Mouse (Mus musculus): ENCODE results near the gene Slc9a6.

- no peak for TF ChIP-seq USF1 (IDR thresholded peaks at IDR 0.05; ENCODE audit: low read depth)
- no peak for TF ChIP-seq E2F4 (IDR thresholded peaks at IDR 0.05; ENCODE audit: insufficient read depth)
- no peak for TF ChIP-seq POLR2A (IDR thresholded peaks at IDR 0.05; ENCODE audit: insufficient read length, low read depth)
- TF ChIP-seq CEBPB (IDR thresholded peaks at IDR 0.05; ENCODE audit: insufficient read depth, poor library complexity, severe bottlenecking) = no peak
- no peak for TF ChIP-seq MAX (IDR thresholded peaks at IDR 0.05; ENCODE audit: low read depth)
- no peak for TF ChIP-seq MYOG (IDR thresholded peaks at IDR 0.05; ENCODE audit: control insufficient read depth in 1 of 3, insufficient read depth in 1 of 3, insufficient read length in 2 of 3, low read depth in 2 of 3)
- TF ChIP-seq TCF12 (IDR thresholded peaks at IDR 0.05; ENCODE audit: insufficient read depth, poor library complexity, severe bottlenecking) = no peak
- TF ChIP-seq SRF (IDR thresholded peaks at IDR 0.05; ENCODE audit: control insufficient read depth, insufficient read length, low read depth) = no peak
- TF ChIP-seq POLR2AphosphoS2 (IDR thresholded peaks at IDR 0.05; ENCODE audit: insufficient read length, low read depth) = no peak
- no peak for TF ChIP-seq MYOD1 (IDR thresholded peaks at IDR 0.05; ENCODE audit: control insufficient read depth in 1 of 3, insufficient read length in 2 of 3, low read depth in 2 of 3)
- TF ChIP-seq TCF3 (IDR thresholded peaks at IDR 0.05; ENCODE audit: insufficient read length, low read depth) = no peak
These were observed 41.3 kb downstream of the Slc9a6 start for GRCm38 (mm10) chrX:56650885-56651284.

Measured in myocyte (in vitro differentiated cells).